Mouse (Mus musculus) hindbrain, embryonic 16.5 days (tissue): ENCODE data around the gene Cox17. TPM values are rescaled to one million over a fixed set of nuclear protein-coding genes. Genes with fewer than 3 reads are reported as not detected.
A peak's percentile ranks its signal among the peaks of the same experiment; 100 is the strongest.

Source experiments
- ATAC-seq: fragments of 200-750 bp; cut with Nextera tagmentation; 2 replicates; pipeline ENCODE4 v1.8.0; 2017; ENCODE audit warnings: moderate TSS enrichment, moderate library complexity
- H3K27ac ChIP-seq: fragments of 300-500 bp; sonication (generic); 2 replicates; pipeline ENCODE4 v1.5.1; 2014; ENCODE audit warnings: low read depth, mild to moderate bottlenecking, control low read depth, low read length, moderate library complexity
- H3K27me3 ChIP-seq: fragments of 300-500 bp; sonication (generic); replicated peaks from 2 replicates; pipeline ENCODE4 v1.6.1; 2014; ENCODE audit warnings: low read length; ENCODE audit not compliant: control insufficient read depth, insufficient read depth
- H3K36me3 ChIP-seq: fragments of 300-500 bp; sonication (generic); 2 replicates; pipeline ENCODE4 v1.6.1; 2014; ENCODE audit warnings: mild to moderate bottlenecking, low read length, moderate library complexity, mixed read lengths; ENCODE audit not compliant: control insufficient read depth, insufficient read depth
- H3K4me1 ChIP-seq: fragments of 300-500 bp; sonication (generic); 2 replicates; pipeline ENCODE4 v1.6.1; 2014; ENCODE audit warnings: low read depth, low read length; ENCODE audit not compliant: control insufficient read depth, insufficient read depth
- H3K4me2 ChIP-seq: fragments of 300-500 bp; sonication (generic); 2 replicates; pipeline ENCODE4 v1.6.1; 2014; ENCODE audit warnings: mild to moderate bottlenecking, low read length, control low read depth, moderate library complexity
- H3K4me3 ChIP-seq: fragments of 300-500 bp; sonication (generic); 2 replicates; pipeline ENCODE4 v1.5.1; 2014; ENCODE audit warnings: mild to moderate bottlenecking, low read length, control low read depth, moderate library complexity
- H3K9ac ChIP-seq: fragments of 300-500 bp; sonication (generic); 2 replicates; pipeline ENCODE4 v1.6.1; 2014; ENCODE audit warnings: low read depth, mild to moderate bottlenecking, control low read depth, low read length, moderate library complexity
- H3K9me3 ChIP-seq: fragments of 300-500 bp; sonication (generic); 2 replicates; pipeline ENCODE4 v1.6.1; 2014; ENCODE audit warnings: mild to moderate bottlenecking, low read length, moderate library complexity; ENCODE audit not compliant: control insufficient read depth
- WGBS: fragments of 180-500 bp; shearing (Covaris S2); extraction: QIAGEN DNeasy Blood & Tissue Kit; methylation state at CpG from one replicate; pipeline ENCODE4 v1.1.7; 2014; 5-methylcytosine and 5-hydroxymethylcytosine counted together
- polyA plus RNA-seq: library from polyadenylated mRNA; unstranded; fragments of >200 nt; fragmentation: Nextera tagmentation; extraction: Ambion mirVana; gene quantifications from 2 replicates; pipeline ENCODE4 v1.2.1, GENCODE M21; 2015

Cox17 gene
- polyA plus RNA-seq, 1 experiment from 2014 or later: 71.9 TPM

GRCm38 (mm10) chr16:38354185-38354913, 7.6 kb downstream of the Cox17 start:
- no peak overlapping the region for H3K9ac ChIP-seq
- no peaks in the 10 kb centered on the region for H3K4me1 ChIP-seq
- no peak overlapping the region for H3K27ac ChIP-seq
- 93% methylated on average over 5 of the region's 5 CpGs for WGBS
- no peaks in the 10 kb centered on the region for H3K9me3 ChIP-seq
- no peak overlapping the region for H3K4me2 ChIP-seq
- H3K4me3 ChIP-seq: no peak overlapping the region
- ATAC-seq: no peak
- no peaks in the 10 kb centered on the region for H3K27me3 ChIP-seq
- peaks cover 11% of the 10 kb centered on the region for H3K36me3 ChIP-seq

DNA sequence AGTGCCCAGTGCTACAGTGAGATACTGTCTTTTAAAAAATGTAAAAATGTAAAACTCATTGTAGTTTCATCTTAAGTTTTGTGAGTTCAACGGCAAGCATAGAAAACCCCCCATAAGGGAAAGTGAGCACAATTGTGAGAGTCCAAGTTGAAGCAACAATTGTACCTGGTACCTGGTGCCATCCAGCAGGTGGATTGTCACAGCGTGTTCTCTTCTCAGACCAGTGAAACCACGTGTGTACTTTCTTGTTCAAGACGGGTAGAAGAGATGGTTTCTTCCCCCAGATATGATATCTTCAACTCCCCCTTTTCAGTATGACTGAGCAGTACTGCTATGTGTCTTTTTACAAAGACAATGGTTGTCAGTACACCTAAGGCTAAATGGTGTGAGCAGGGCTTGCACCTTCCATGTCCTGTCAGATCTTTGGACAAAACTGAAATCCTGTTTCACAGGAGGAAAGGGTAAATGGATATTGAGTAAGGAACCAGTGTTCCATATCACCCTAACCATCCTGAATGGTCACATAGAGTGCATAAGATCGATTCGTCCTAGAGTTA, 11.5 kb downstream of the Cox17 start:
- Histone ChIP-seq H3K36me3 (no peaks in the 10 kb centered on the region), H3K9me3 (no peaks in the 10 kb centered on the region), H3K4me1 (no peaks in the 10 kb centered on the region), H3K9ac (no peak overlapping the region), H3K27me3 (no peaks in the 10 kb centered on the region), H3K4me2 (no peak overlapping the region), H3K4me3 (no peak overlapping the region), H3K27ac (no peak overlapping the region)
- 92% methylated on average over 6 of the region's 6 CpGs for WGBS
- ATAC-seq: no peak

DNA sequence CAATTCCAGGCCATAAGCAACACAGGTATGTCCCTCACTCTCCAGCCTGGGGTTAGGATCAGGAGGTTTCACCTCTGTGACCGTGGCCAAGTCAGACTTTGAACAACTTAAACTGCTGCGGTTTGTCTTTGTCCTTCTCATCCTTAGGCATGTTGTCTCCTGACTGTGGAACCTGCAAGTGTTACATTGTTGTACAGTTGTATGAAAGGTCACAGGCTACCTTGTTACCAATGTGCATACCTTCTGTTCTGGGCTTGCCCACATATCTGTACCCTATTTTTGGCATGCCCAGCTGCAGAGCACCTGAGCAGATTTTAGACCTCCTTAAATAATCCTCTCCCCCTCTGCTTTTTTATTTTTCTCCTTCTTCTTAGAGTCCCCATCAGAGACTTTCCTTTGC, 12.4 kb downstream of the Cox17 start:
- Histone ChIP-seq H3K27me3 (no peaks in the 10 kb centered on the region), H3K36me3 (no peaks in the 10 kb centered on the region), H3K27ac (no peak overlapping the region), H3K4me2 (no peak overlapping the region), H3K9ac (no peak overlapping the region), H3K9me3 (no peaks in the 10 kb centered on the region), H3K4me1 (no peaks in the 10 kb centered on the region), H3K4me3 (no peak overlapping the region)
- WGBS: 100% methylated on average over 2 of the region's 2 CpGs
- no peak for ATAC-seq

DNA sequence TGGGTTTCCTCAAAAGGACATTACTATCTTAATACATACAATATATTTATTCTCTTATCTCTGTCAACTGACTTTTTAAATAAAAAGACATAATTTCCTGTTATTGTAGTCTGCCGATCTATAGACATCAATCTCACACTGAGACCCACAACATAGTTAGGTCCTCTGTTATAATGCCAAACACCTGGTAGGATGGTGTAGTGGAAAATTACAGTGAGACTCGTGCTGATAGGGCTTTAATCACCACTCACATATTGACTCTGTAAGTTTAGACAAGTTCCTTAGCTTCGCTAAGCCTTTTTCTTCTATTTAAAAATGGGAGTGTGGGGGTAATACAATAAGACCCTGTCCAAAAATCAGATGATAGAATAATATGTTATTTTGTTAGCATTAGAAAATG, 13.1 kb downstream of the Cox17 start:
- H3K36me3 ChIP-seq: no peaks in the 10 kb centered on the region
- H3K4me3 ChIP-seq: no peak overlapping the region
- H3K27ac ChIP-seq: no peak overlapping the region
- no peak overlapping the region for H3K4me2 ChIP-seq
- H3K4me1 ChIP-seq: no peaks in the 10 kb centered on the region
- no peaks in the 10 kb centered on the region for H3K9me3 ChIP-seq
- no peaks in the 10 kb centered on the region for H3K27me3 ChIP-seq
- ATAC-seq: no peak
- WGBS: 76% methylated on average over 3 of the region's 3 CpGs
- no peak overlapping the region for H3K9ac ChIP-seq

DNA sequence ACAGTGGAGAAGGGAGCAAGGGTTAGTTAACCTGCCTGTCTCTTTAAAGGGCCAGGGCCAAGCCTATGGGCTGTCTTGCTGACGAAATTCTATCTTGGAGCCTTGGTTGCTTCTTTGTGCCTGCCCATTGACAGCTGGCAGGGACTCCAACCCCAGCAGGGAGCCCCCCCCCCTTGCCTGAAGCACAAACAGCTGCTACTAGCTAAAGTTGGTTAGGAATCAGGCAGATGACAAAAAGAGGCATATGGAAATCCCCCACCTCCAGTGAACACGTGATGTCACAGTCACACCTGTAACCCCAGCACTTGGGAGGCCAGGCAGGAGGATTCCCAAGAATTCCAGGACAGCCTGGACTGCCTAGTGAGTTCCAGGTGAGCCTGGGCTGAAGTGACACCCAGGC, 13.5 kb downstream of the Cox17 start:
- Histone ChIP-seq H3K9me3 (no peaks in the 10 kb centered on the region), H3K4me1 (no peaks in the 10 kb centered on the region), H3K27me3 (no peaks in the 10 kb centered on the region), H3K36me3 (no peaks in the 10 kb centered on the region), H3K27ac (no peak overlapping the region), H3K4me2 (no peak overlapping the region), H3K4me3 (no peak overlapping the region), H3K9ac (no peak overlapping the region)
- peak; percentile 54 for ATAC-seq
- WGBS: 16% methylated on average over 2 of the region's 2 CpGs

- 68% methylated on average over 10 of the region's 10 CpGs for WGBS
- Histone ChIP-seq H3K4me2 (no peak within 1 kb of the TSS), H3K9me3 (no peaks in the 10 kb centered on the region), H3K9ac (no peak within 1 kb of the TSS), H3K27ac (no peak within 1 kb of the TSS), H3K4me1 (no peaks in the 10 kb centered on the region), H3K4me3 (no peak within 1 kb of the TSS), H3K27me3 (no peaks in the 10 kb centered on the region), H3K36me3 (no peaks in the 10 kb centered on the region)
- no peak for ATAC-seq
Observed at GRCm38 (mm10) chr16:38361933-38362332, 15.1 kb downstream of the Cox17 start, which contains the start of gene Popdc2. Gene Popdc2 (plus strand): TSS chr16:38362209.

DNA sequence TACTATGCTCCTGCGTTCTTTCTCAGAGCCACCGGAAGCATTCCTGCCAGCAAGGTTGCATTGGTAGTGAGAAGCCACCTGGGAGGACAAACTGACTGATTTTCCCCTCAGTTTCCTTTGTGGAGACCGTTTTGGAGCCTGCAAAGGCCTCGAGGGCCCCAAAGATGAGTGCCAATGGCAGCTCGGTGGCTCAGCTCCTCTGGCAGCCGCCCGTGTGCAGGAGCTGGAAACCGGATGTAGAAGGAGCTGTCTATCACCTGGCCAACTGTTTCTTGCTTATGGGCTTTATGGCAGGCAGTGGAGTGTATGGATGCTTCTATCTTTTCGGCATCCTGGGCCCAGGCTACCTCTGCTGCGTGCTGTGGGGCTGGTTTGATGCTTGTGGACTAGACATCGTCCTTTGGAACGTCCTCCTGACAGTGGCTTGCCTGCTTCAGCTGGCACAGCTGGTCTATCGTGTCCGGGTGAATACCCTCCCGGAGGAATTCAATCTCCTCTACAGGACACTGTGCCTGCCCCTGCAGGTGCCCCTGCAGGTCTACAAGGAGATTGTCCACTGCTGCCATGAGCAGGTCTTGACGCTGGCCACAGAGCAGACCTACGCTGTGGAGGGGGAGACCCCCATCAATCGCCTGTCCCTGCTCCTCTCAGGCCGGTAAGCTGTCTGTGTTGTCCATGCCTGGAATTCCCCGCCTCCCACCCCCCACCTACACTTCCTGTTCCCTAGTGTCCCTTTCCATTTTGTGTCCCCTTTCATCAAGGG, 15.9 kb downstream of the Cox17 start:
- no peaks in the 10 kb centered on the region for H3K4me1 ChIP-seq
- H3K9ac ChIP-seq: no peak overlapping the region
- H3K9me3 ChIP-seq: no peaks in the 10 kb centered on the region
- H3K4me3 ChIP-seq: no peak overlapping the region
- ATAC-seq: no peak
- H3K27me3 ChIP-seq: no peaks in the 10 kb centered on the region
- H3K36me3 ChIP-seq: no peaks in the 10 kb centered on the region
- WGBS: 83% methylated on average over 20 of the region's 20 CpGs
- no peak overlapping the region for H3K4me2 ChIP-seq
- no peak overlapping the region for H3K27ac ChIP-seq

GRCm38 (mm10) chr16:38363256-38363595, 16.4 kb downstream of the Cox17 start:
- no peaks in the 10 kb centered on the region for H3K27me3 ChIP-seq
- ATAC-seq: no peak
- no peak overlapping the region for H3K27ac ChIP-seq
- H3K9ac ChIP-seq: no peak overlapping the region
- H3K4me2 ChIP-seq: no peak overlapping the region
- no peak overlapping the region for H3K4me3 ChIP-seq
- H3K36me3 ChIP-seq: no peaks in the 10 kb centered on the region
- no peaks in the 10 kb centered on the region for H3K9me3 ChIP-seq
- H3K4me1 ChIP-seq: no peaks in the 10 kb centered on the region
- WGBS: 87% methylated on average over 3 of the region's 3 CpGs

GRCm38 (mm10) chr16:38363657-38364056, 16.9 kb downstream of the Cox17 start:
- 89% methylated on average over 7 of the region's 7 CpGs for WGBS

More at GRCm38 (mm10) chr16:38363657-38364056, 16.9 kb downstream of the Cox17 start:
- Histone ChIP-seq H3K36me3 (no peaks in the 10 kb centered on the region), H3K4me1 (no peaks in the 10 kb centered on the region), H3K27ac (no peak overlapping the region), H3K4me3 (no peak overlapping the region), H3K9me3 (no peaks in the 10 kb centered on the region), H3K27me3 (no peaks in the 10 kb centered on the region), H3K4me2 (no peak overlapping the region), H3K9ac (no peak overlapping the region)
- no peak for ATAC-seq
